Mouse (Mus musculus): Measurements from ENCODE around the gene Cma1.
"Not testable (repeated sequence)": the region's sequence is repeated elsewhere in the genome, so short reads cannot be mapped to it uniquely, and the experiment has no call there.

GRCm38 (mm10) chr14:55987464-55987863 is 43.0 kb upstream of the Cma1 start:
- TF ChIP-seq CTCF (IDR thresholded peaks at IDR 0.05; ENCODE audit: extremely low read depth, insufficient read length, insufficient replicate concordance, low read depth, low read length); POLR2A (IDR thresholded peaks at IDR 0.05; ENCODE audit: low read depth, low read length): not testable (repeated sequence)

Data from small intestine, adult 2 months (tissue).